Mouse (Mus musculus): ENCODE data around the gene 0610040J01Rik.

- no peak for TF ChIP-seq HCFC1 (IDR thresholded peaks at IDR 0.05; ENCODE audit: borderline replicate concordance, insufficient read depth, low read length)
- no peak for TF ChIP-seq CHD2 (IDR thresholded peaks at IDR 0.05; ENCODE audit: low read depth, low read length)
- TF ChIP-seq ZC3H11A (IDR thresholded peaks at IDR 0.05; ENCODE audit: borderline replicate concordance, low read depth, low read length): no peak
These were observed 129.7 kb downstream of the 0610040J01Rik start for GRCm38 (mm10) chr5:63941891-63942290.
